Mouse (Mus musculus): ENCODE measurements around the gene Sbno1.

DNA sequence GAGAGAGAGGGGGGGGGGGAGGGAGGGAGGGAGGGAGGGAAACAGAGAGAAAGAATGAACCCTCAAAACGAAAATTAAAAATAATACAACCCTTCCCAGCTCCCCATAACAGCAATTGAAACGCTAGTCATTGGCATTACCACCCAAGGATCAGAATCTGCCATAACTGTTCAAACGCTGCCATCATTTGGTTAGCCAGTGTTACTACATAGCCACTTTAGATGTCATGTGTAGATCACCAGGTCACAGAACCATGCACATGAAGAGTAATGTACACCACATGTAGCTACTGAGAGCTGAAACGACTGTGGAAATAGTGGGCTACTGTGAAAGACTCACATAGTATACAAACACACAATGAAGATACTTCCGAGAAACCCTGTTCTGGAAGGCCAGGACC is 37.9 kb downstream of the Sbno1 start:
- TF ChIP-seq CTCF (IDR thresholded peaks at IDR 0.05; ENCODE audit: borderline replicate concordance, extremely low read depth, insufficient read depth, insufficient read length), result peak; percentile 45; the same call in 1 of the 2 replicates
- TF ChIP-seq POLR2A (IDR thresholded peaks at IDR 0.05; ENCODE audit: borderline replicate concordance, extremely low read depth, insufficient read depth, insufficient read length, poor library complexity, severe bottlenecking), result no peak
